Mouse (Mus musculus) heart, postnatal 0 days (tissue): ENCODE measurements around the gene Kmt2e. TPM values are rescaled to one million over a fixed set of nuclear protein-coding genes. Genes with fewer than 3 reads are reported as not detected.

Source experiments
- ATAC-seq: fragments of 200-750 bp; cut with Nextera tagmentation; 2 replicates; pipeline ENCODE4 v1.8.0; 2017; ENCODE audit warnings: low read depth, moderate number of reproducible peaks, moderate library complexity; ENCODE audit not compliant: insufficient read depth
- DNase-seq: peaks from one replicate; pipeline ENCODE4 v3.0.0-alpha.2; 2016; ENCODE audit warnings: low spot score
- H3K27ac ChIP-seq: fragments of 300-500 bp; sonication (generic); 2 replicates; pipeline ENCODE4 v1.5.1; 2014; ENCODE audit warnings: low read depth, mild to moderate bottlenecking
- H3K27me3 ChIP-seq: fragments of 300-500 bp; sonication (generic); 2 replicates; pipeline ENCODE4 v1.6.1; 2014; ENCODE audit warnings: low read length, mixed read lengths; ENCODE audit not compliant: control insufficient read depth, insufficient read depth
- H3K36me3 ChIP-seq: fragments of 300-500 bp; sonication (generic); replicated peaks from 2 replicates; pipeline ENCODE4 v1.6.1; 2014; ENCODE audit warnings: low read length, mixed read lengths; ENCODE audit not compliant: control insufficient read depth, insufficient read depth
- H3K4me1 ChIP-seq: fragments of 300-500 bp; sonication (generic); 2 replicates; pipeline ENCODE4 v1.6.1; 2014; ENCODE audit warnings: antibody characterized with exemption; ENCODE audit not compliant: control insufficient read depth, insufficient read depth
- H3K4me2 ChIP-seq: fragments of 300-500 bp; sonication (generic); 2 replicates; pipeline ENCODE4 v1.6.1; 2014; ENCODE audit warnings: low read depth, mild to moderate bottlenecking, low read length, moderate library complexity
- H3K4me3 ChIP-seq: fragments of 300-500 bp; sonication (generic); 2 replicates; pipeline ENCODE4 v1.5.1; 2014; ENCODE audit warnings: low read depth, low read length
- H3K9ac ChIP-seq: fragments of 300-500 bp; sonication (generic); replicated peaks from 2 replicates; pipeline ENCODE4 v1.6.1; 2014; ENCODE audit warnings: low read depth, low read length, mixed read lengths
- H3K9me3 ChIP-seq: fragments of 300-500 bp; sonication (generic); replicated peaks from 2 replicates; pipeline ENCODE4 v1.6.1; 2016; ENCODE audit warnings: low read length; ENCODE audit not compliant: control insufficient read depth
- CTCF ChIP-seq: IDR thresholded peaks from 2 replicates; pipeline ENCODE4 v1.5.1; 2016; ENCODE audit warnings: antibody characterized with exemption, control low read depth, low read depth
- EP300 ChIP-seq: IDR thresholded peaks from 2 replicates; pipeline ENCODE4 v1.6.1; 2016; ENCODE audit warnings: antibody characterized with exemption, low read depth
- WGBS: fragments of 180-500 bp; shearing (Covaris S2); extraction: QIAGEN DNeasy Blood & Tissue Kit; methylation state at CpG from one replicate; pipeline ENCODE4 v1.1.7; 2014; 5-methylcytosine and 5-hydroxymethylcytosine counted together
- polyA plus RNA-seq: library from polyadenylated mRNA; unstranded; fragments of >200 nt; fragmentation: Nextera tagmentation; extraction: Ambion mirVana; gene quantifications from 2 replicates; pipeline ENCODE4 v1.2.1, GENCODE M21; 2015
- total RNA-seq: library from RNA; depleted of rRNA; stranded (reverse); fragments of >200 nt; gene quantifications from 2 replicates; pipeline ENCODE4 v1.2.3, GENCODE M21; 2014; ENCODE audit warnings: low replicate concordance; rRNA removed

Kmt2e gene
- total RNA-seq = 31.4 and 34.5 TPM in 2 replicates
- 55.0 and 55.4 TPM in 2 replicates for polyA plus RNA-seq

- H3K9me3 ChIP-seq = no peaks in the 10 kb centered on the region
- peaks cover 27% of the 10 kb centered on the region for H3K4me1 ChIP-seq
- no peaks in the 10 kb centered on the region for H3K36me3 ChIP-seq
- peak within 1 kb of the TSS; percentile 99 for H3K9ac ChIP-seq
- WGBS = under 1% methylated on average over 82 of the region's 85 CpGs
- H3K27ac ChIP-seq = peak within 1 kb of the TSS; percentile 100
- peak within 1 kb of the TSS; percentile 92 for H3K4me3 ChIP-seq
- ATAC-seq = peak; percentile 81
- peak; percentile 52 for TF ChIP-seq CTCF
- peak; percentile 62 for TF ChIP-seq EP300
- H3K4me2 ChIP-seq = peak within 1 kb of the TSS; percentile 71
- H3K27me3 ChIP-seq = no peaks in the 10 kb centered on the region
- peak; percentile 88 for DNase-seq
Measured at GRCm38 (mm10) chr5:23433720-23434597, at the start of gene Kmt2e. Gene Kmt2e, plus strand, starts transcription at chr5:23434441.

GRCm38 (mm10) chr5:23385136-23385535 is 49.1 kb upstream of the Kmt2e start:
- no peaks in the 10 kb centered on the region for H3K9me3 ChIP-seq
- no peak for ATAC-seq

GRCm38 (mm10) chr5:23385763-23386217 is 48.5 kb upstream of the Kmt2e start:
- DNase-seq = no peak
- H3K27me3 ChIP-seq = no peaks in the 10 kb centered on the region
- H3K9ac ChIP-seq = no peak overlapping the region
- H3K4me2 ChIP-seq = no peak overlapping the region
- WGBS = 53% methylated on average over 5 of the region's 5 CpGs
- TF ChIP-seq CTCF (no peak), EP300 (no peak)
- ATAC-seq = no peak
- no peak overlapping the region for H3K27ac ChIP-seq
- H3K9me3 ChIP-seq = no peaks in the 10 kb centered on the region
- peaks cover 3% of the 10 kb centered on the region; the same call in 1 of the 2 replicates for H3K4me1 ChIP-seq
- H3K4me3 ChIP-seq = no peak overlapping the region
- H3K36me3 ChIP-seq = no peaks in the 10 kb centered on the region

More at GRCm38 (mm10) chr5:23385136-23385535, 49.1 kb upstream of the Kmt2e start:
- H3K4me2 ChIP-seq = no peak overlapping the region
- H3K4me3 ChIP-seq = no peak overlapping the region
- H3K27me3 ChIP-seq = no peaks in the 10 kb centered on the region
- H3K4me1 ChIP-seq = peaks cover 3% of the 10 kb centered on the region; the same call in 1 of the 2 replicates
- TF ChIP-seq CTCF (peak; percentile 36), EP300 (no peak)
- no peak for DNase-seq
- H3K36me3 ChIP-seq = no peaks in the 10 kb centered on the region
- H3K27ac ChIP-seq = no peak overlapping the region
- WGBS = 70% methylated on average over 1 of the region's 1 CpGs
- no peak overlapping the region for H3K9ac ChIP-seq

DNA sequence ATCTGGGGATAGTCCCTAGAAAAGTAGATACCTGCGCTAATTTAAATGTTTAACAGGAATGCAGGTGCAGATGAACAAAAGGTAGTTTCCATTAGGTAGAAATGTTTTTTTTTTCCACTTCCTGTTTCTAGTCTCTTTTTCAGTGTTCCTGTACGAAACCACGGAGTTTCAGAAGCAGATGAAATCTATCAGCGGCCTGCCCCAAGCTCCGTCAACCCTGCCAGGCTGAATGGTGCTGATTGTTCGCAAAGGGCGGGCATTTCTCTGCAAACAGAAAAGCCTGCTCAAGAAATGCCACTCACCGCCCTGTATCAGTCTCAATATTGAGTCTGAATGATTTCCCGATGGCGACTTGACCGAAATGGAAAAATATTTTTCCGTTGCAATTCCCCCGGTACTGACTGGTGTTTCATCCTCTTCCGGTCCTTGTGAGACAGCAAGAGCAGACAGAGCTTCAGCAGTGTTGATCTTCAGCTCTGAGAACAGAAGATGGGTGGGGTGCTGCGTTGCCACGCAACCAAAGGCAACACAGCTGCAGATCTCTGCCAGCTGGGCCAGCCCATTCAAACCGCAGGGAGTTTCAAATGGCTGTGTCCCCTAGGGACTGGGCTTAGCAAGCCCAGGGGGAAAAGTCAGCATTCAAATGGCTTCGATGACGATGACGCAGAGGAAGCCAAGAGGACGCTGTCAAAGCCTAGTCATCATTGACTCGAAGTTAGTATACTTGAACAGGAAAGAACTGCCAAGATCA is 47.5 kb upstream of the Kmt2e start:
- H3K9me3 ChIP-seq = no peaks in the 10 kb centered on the region
- 1% methylated on average over 22 of the region's 22 CpGs for WGBS
- DNase-seq = peak; percentile 93
- no peak for TF ChIP-seq CTCF
- TF ChIP-seq EP300 = peak; percentile 61; the same call in 1 of the 2 replicates
- H3K4me1 ChIP-seq = peaks cover 3% of the 10 kb centered on the region; the same call in 1 of the 2 replicates
- H3K4me3 ChIP-seq = peak overlapping the region; percentile 40
- H3K27me3 ChIP-seq = no peaks in the 10 kb centered on the region
- peak overlapping the region; percentile 82 for H3K27ac ChIP-seq
- peak overlapping the region; percentile 44 for H3K9ac ChIP-seq
- peak overlapping the region; percentile 57 for H3K4me2 ChIP-seq
- no peaks in the 10 kb centered on the region for H3K36me3 ChIP-seq
- ATAC-seq = peak; percentile 96

DNA sequence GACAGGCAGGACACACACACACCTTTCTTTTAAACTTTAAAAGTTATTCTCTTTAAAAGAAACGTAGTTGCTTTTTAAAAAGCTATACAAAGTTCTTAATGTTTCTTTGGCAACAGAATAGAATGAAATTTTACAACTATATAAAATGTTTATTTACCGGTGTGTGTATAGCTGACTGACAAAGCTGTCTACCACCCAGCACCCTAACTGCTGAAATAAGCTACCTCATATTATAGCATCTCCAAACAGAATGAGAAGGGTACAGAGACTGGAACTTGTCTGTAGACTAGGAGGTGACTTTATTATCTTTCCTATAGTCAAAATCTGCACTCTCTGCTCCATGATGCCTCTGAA is 47.0 kb upstream of the Kmt2e start:
- peak overlapping the region; percentile 40 for H3K27ac ChIP-seq
- ATAC-seq = no peak

More for the DNA sequence above, 47.0 kb upstream of the Kmt2e start:
- no peaks in the 10 kb centered on the region for H3K9me3 ChIP-seq
- H3K4me2 ChIP-seq = peak overlapping the region; percentile 57
- no peak overlapping the region for H3K9ac ChIP-seq
- H3K4me1 ChIP-seq = peaks cover 3% of the 10 kb centered on the region; the same call in 1 of the 2 replicates
- DNase-seq = no peak
- 46% methylated on average over 2 of the region's 2 CpGs for WGBS
- no peaks in the 10 kb centered on the region for H3K36me3 ChIP-seq
- H3K4me3 ChIP-seq = no peak overlapping the region
- TF ChIP-seq CTCF = no peak
- no peak for TF ChIP-seq EP300
- no peaks in the 10 kb centered on the region for H3K27me3 ChIP-seq
